ENCODE assay signal across 8 mouse cellular contexts in the genomic region with DNA sequence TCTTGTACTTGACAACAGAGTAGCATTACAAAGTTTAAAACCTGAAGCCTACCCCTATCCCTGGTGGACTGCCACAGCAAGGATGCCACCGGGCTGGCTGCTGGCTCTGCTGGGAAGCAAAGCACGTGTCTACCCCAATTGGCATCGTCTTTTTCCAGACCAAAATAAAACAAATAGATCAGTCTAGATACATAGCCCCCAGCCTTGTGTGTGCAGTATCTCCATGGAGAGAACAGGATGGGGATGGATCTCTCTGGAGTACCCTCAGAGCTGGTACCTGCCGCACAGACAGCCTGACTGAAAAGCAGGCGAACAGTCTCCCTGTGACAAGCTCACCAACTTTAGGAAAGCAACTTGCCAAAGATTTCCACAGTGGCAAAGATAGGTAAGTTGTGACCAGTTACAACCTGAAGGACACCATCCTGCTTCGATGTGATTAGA. TPM values are rescaled to one million over a fixed set of nuclear protein-coding genes. Genes with fewer than 3 reads are reported as not detected.
A peak's percentile ranks its signal among the peaks of the same experiment; 100 is the strongest.
DNase-seq lines count a peak whose midpoint lies in the region; ATAC-seq lines count a peak whose summit lies in the region.

No protein-coding gene starts in this region.

- H3K9me3 ChIP-seq in heart, embryonic 12.5 days (replicated peaks): no peaks in the 10 kb centered on the region
- H3K9me3 ChIP-seq in heart, embryonic 16.5 days (replicated peaks; ENCODE audit: control insufficient read depth, low read length): no peaks in the 10 kb centered on the region
- H3K9me3 ChIP-seq in midbrain, embryonic 12.5 days: no peaks in the 10 kb centered on the region

- H3K4me3 ChIP-seq in heart, embryonic 12.5 days: no peak overlapping the region
- peak overlapping the region; percentile 25; the same call in 1 of the 2 replicates for H3K4me3 ChIP-seq in brown adipose tissue, adult 24 weeks (ENCODE audit: insufficient read depth, low read depth, low read length)
- H3K4me3 ChIP-seq in heart, embryonic 16.5 days (ENCODE audit: low read length): no peak overlapping the region
- H3K4me3 ChIP-seq in midbrain, embryonic 12.5 days: peak overlapping the region; percentile 17

- WGBS in heart, embryonic 12.5 days: 63% methylated on average over 6 of the region's 6 CpGs
- WGBS in heart, embryonic 16.5 days: 54% methylated on average over 6 of the region's 6 CpGs
- 40% methylated on average over 6 of the region's 6 CpGs for WGBS in midbrain, embryonic 12.5 days

- H3K9ac ChIP-seq in heart, embryonic 12.5 days: peak overlapping the region; percentile 25; the same call in 1 of the 2 replicates
- H3K9ac ChIP-seq in heart, embryonic 16.5 days (ENCODE audit: low read length): peak overlapping the region; percentile 10
- H3K9ac ChIP-seq in midbrain, embryonic 12.5 days (replicated peaks): peak overlapping the region; percentile 100

- peak overlapping the region; percentile 56 for H3K4me2 ChIP-seq in heart, embryonic 12.5 days
- H3K4me2 ChIP-seq in heart, embryonic 16.5 days (ENCODE audit: low read depth, low read length): peak overlapping the region; percentile 53
- H3K4me2 ChIP-seq in midbrain, embryonic 12.5 days (replicated peaks): peak overlapping the region; percentile 73

- peaks cover 71% of the 10 kb centered on the region for H3K4me1 ChIP-seq in heart, embryonic 12.5 days (replicated peaks)
- H3K4me1 ChIP-seq in brown adipose tissue, adult 24 weeks (ENCODE audit: control insufficient read depth, insufficient read depth, insufficient read length, low read length): peaks cover 7% of the 10 kb centered on the region
- peaks cover 64% of the 10 kb centered on the region for H3K4me1 ChIP-seq in heart, embryonic 16.5 days (ENCODE audit: control insufficient read depth, insufficient read depth, low read length)
- peaks cover 76% of the 10 kb centered on the region for H3K4me1 ChIP-seq in midbrain, embryonic 12.5 days

- no peak for ATAC-seq in heart, embryonic 12.5 days (ENCODE audit: insufficient number of reproducible peaks, low FRiP score)
- ATAC-seq in heart, embryonic 16.5 days (replicated peaks; ENCODE audit: extremely low read depth, insufficient read depth, low FRiP score): no peak
- no peak for ATAC-seq in midbrain, embryonic 12.5 days (ENCODE audit: low FRiP score, low read depth)
- ATAC-seq in cerebellum, adult (ENCODE audit: insufficient number of reproducible peaks, low FRiP score, low TSS enrichment): no peak

- no peaks in the 10 kb centered on the region for H3K27me3 ChIP-seq in heart, embryonic 12.5 days (replicated peaks)
- H3K27me3 ChIP-seq in heart, embryonic 16.5 days (ENCODE audit: control insufficient read depth, insufficient read depth, low read length): no peaks in the 10 kb centered on the region
- no peaks in the 10 kb centered on the region for H3K27me3 ChIP-seq in midbrain, embryonic 12.5 days

- intact Hi-C loops in heart, postnatal 25 days (cut with DNase I): no loop called here

- no peaks in the 10 kb centered on the region for H3K36me3 ChIP-seq in heart, embryonic 12.5 days
- H3K36me3 ChIP-seq in heart, embryonic 16.5 days (ENCODE audit: control insufficient read depth, insufficient read depth): no peaks in the 10 kb centered on the region
- H3K36me3 ChIP-seq in midbrain, embryonic 12.5 days: no peaks in the 10 kb centered on the region

- DNase-seq in heart, postnatal 25 days (ENCODE audit: low spot score): no peak
- DNase-seq in thymus, postnatal 4 days: no peak
- DNase-seq in spleen, adult 12 weeks (ENCODE audit: low spot score): no peak

- peak overlapping the region; percentile 25; the same call in 1 of the 2 replicates for H3K27ac ChIP-seq in heart, embryonic 12.5 days (ENCODE audit: poor library complexity, severe bottlenecking)
- peak overlapping the region; percentile 53 for H3K27ac ChIP-seq in brown adipose tissue, adult 24 weeks (replicated peaks; ENCODE audit: low read depth, low read length)
- peak overlapping the region; percentile 77 for H3K27ac ChIP-seq in heart, embryonic 16.5 days (ENCODE audit: low read length)
- H3K27ac ChIP-seq in midbrain, embryonic 12.5 days (replicated peaks): peak overlapping the region; percentile 74

RNA-seq across cellular contexts. Expression of gene Zeb2, which starts 11.9 kb away (rescaled TPM):
- 28.0 and 29.6 TPM in 2 replicates for polyA plus RNA-seq in heart, embryonic 12.5 days (2016; fragmentation: Nextera tagmentation; extraction: Ambion mirVana)
- total RNA-seq in heart, postnatal 25 days (2021): 10 to 100 TPM; 57.4 to 60.3 TPM
- polyA plus RNA-seq in brown adipose tissue, adult 24 weeks (2012; ENCODE audit: insufficient read depth, insufficient read length, missing spikeins): 51.2 and 53.0 TPM in 2 replicates
- polyA plus RNA-seq in heart, embryonic 16.5 days (2015; fragmentation: Nextera tagmentation; extraction: Ambion mirVana): 19.9 and 25.2 TPM in 2 replicates
- polyA plus RNA-seq in midbrain, embryonic 12.5 days (2016; fragmentation: Nextera tagmentation; extraction: Ambion mirVana): 66.6 and 68.7 TPM in 2 replicates

Comparison
In these comparisons a context has a peak if more than half of its experiments do, and no peak if none do; other contexts are left out.
1. H3K27ac ChIP-seq: peak in every context shown above with its lines; median percentile 77 in heart, embryonic 16.5 days; 74 in midbrain, embryonic 12.5 days; 53 in brown adipose tissue, adult 24 weeks; 25 in heart, embryonic 12.5 days.
2. H3K4me3 ChIP-seq: peak in brown adipose tissue, adult 24 weeks (single experiment) and midbrain, embryonic 12.5 days (single experiment); none in heart, embryonic 12.5 days (single experiment) and heart, embryonic 16.5 days (single experiment).
3. H3K9ac ChIP-seq: peak in every context shown above with its lines; median percentile 100 in midbrain, embryonic 12.5 days; 25 in heart, embryonic 12.5 days; 10 in heart, embryonic 16.5 days.
4. Peak in every context shown above with its lines, with median percentiles within 50 percentile points of each other: H3K4me2 ChIP-seq.